In genomic region chr14:31830571-31831369, GRCm38 (mm10) we compare ENCODE assay signal across 7 mouse cellular contexts. TPM values are rescaled to one million over a fixed set of nuclear protein-coding genes. Genes with fewer than 3 reads are reported as not detected.
DNase-seq lines count a peak whose midpoint lies in the region; ATAC-seq lines count a peak whose summit lies in the region.

Gene Ankrd28 (minus strand): TSS chr14:31830651.

- H3K27ac ChIP-seq in embryonic facial prominence, embryonic 11.5 days (replicated peaks; ENCODE audit: low read depth, low read length), result peak within 1 kb of the TSS; percentile 88
- H3K27ac ChIP-seq in limb, embryonic 10.5 days, result peak within 1 kb of the TSS; percentile 95
- H3K27ac ChIP-seq in midbrain, embryonic 13.5 days, result peak within 1 kb of the TSS; percentile 95

- H3K4me2 ChIP-seq in embryonic facial prominence, embryonic 11.5 days (ENCODE audit: low read depth, low read length), result peak within 1 kb of the TSS; percentile 83
- peak within 1 kb of the TSS; percentile 94 for H3K4me2 ChIP-seq in midbrain, embryonic 13.5 days (replicated peaks)

- peak; percentile 97 for ATAC-seq in embryonic facial prominence, embryonic 11.5 days (replicated peaks; ENCODE audit: insufficient number of reproducible peaks, low FRiP score, low TSS enrichment, low read depth)
- peak; percentile 94 for ATAC-seq in granulocyte monocyte progenitor cell, adult 5-6 weeks (replicated peaks; ENCODE audit: poor library complexity, severe bottlenecking)
- ATAC-seq in midbrain, embryonic 13.5 days, result peak; percentile 99

- H3K27me3 ChIP-seq in embryonic facial prominence, embryonic 11.5 days (ENCODE audit: control insufficient read depth, insufficient read depth, low read length), result no peaks in the 10 kb centered on the region
- no peaks in the 10 kb centered on the region for H3K27me3 ChIP-seq in limb, embryonic 10.5 days (ENCODE audit: low read depth, poor library complexity, severe bottlenecking)
- no peaks in the 10 kb centered on the region for H3K27me3 ChIP-seq in midbrain, embryonic 13.5 days

- H3K36me3 ChIP-seq in embryonic facial prominence, embryonic 11.5 days (replicated peaks; ENCODE audit: control insufficient read depth, insufficient read depth, low read depth, low read length), result no peaks in the 10 kb centered on the region
- H3K36me3 ChIP-seq in limb, embryonic 10.5 days, result no peaks in the 10 kb centered on the region
- H3K36me3 ChIP-seq in midbrain, embryonic 13.5 days, result no peaks in the 10 kb centered on the region

- H3K9me3 ChIP-seq in embryonic facial prominence, embryonic 11.5 days (replicated peaks; ENCODE audit: control insufficient read depth, low read length), result no peaks in the 10 kb centered on the region
- H3K9me3 ChIP-seq in limb, embryonic 10.5 days (replicated peaks), result no peaks in the 10 kb centered on the region
- no peaks in the 10 kb centered on the region for H3K9me3 ChIP-seq in midbrain, embryonic 13.5 days

- H3K4me3 ChIP-seq in embryonic facial prominence, embryonic 11.5 days (ENCODE audit: low read depth, low read length), result peak within 1 kb of the TSS; percentile 96
- H3K4me3 ChIP-seq in limb, embryonic 10.5 days, result peak within 1 kb of the TSS; percentile 99
- H3K4me3 ChIP-seq in midbrain, embryonic 13.5 days (replicated peaks), result peak within 1 kb of the TSS; percentile 95

- peak; percentile 98 for DNase-seq in adrenal gland, postnatal 14 days
- peak; percentile 98 for DNase-seq in embryonic facial prominence, embryonic 11.5 days (ENCODE audit: low spot score)
- peak; percentile 94 for DNase-seq in kidney, adult 11 months
- DNase-seq in limb, embryonic 10.5 days (ENCODE audit: low spot score), result peak; percentile 96
- DNase-seq in spleen, adult 12 weeks (ENCODE audit: low spot score), result peak; percentile 95

- H3K9ac ChIP-seq in embryonic facial prominence, embryonic 11.5 days (replicated peaks; ENCODE audit: low read length), result peak within 1 kb of the TSS; percentile 80
- peak within 1 kb of the TSS; percentile 88 for H3K9ac ChIP-seq in midbrain, embryonic 13.5 days (replicated peaks)

- under 1% methylated on average over 67 of the region's 81 CpGs for WGBS in embryonic facial prominence, embryonic 11.5 days
- WGBS in limb, embryonic 10.5 days, result under 1% methylated on average over 81 of the region's 81 CpGs
- WGBS in midbrain, embryonic 13.5 days, result under 1% methylated on average over 69 of the region's 81 CpGs

- no peaks in the 10 kb centered on the region for H3K4me1 ChIP-seq in embryonic facial prominence, embryonic 11.5 days (ENCODE audit: control insufficient read depth, insufficient read depth, low read length)
- peaks cover 15% of the 10 kb centered on the region for H3K4me1 ChIP-seq in limb, embryonic 10.5 days
- H3K4me1 ChIP-seq in midbrain, embryonic 13.5 days (replicated peaks), result peaks cover 22% of the 10 kb centered on the region

RNA-seq across cellular contexts. Expression of gene Ankrd28, which starts in this region (rescaled TPM):
- 25.1 and 26.0 TPM in 2 replicates for total RNA-seq in adrenal gland, postnatal 14 days (2021)
- polyA plus RNA-seq in embryonic facial prominence, embryonic 11.5 days (2014; fragmentation: Nextera tagmentation; extraction: Ambion mirVana), result 9.6 and 10.0 TPM in 2 replicates
- 109 and 153 TPM in 2 replicates for total RNA-seq in granulocyte monocyte progenitor cell, adult 5-6 weeks (2014; fragmentation: Nextera tagmentation)
- 197 and 261 TPM in 2 replicates for total RNA-seq in granulocyte monocyte progenitor cell, adult 5-6 weeks (2017)
- 8.5 and 10.1 TPM in 2 replicates for polyA plus RNA-seq in limb, embryonic 10.5 days (2016; fragmentation: Nextera tagmentation; extraction: Ambion mirVana)
- polyA plus RNA-seq in midbrain, embryonic 13.5 days (2015; fragmentation: Nextera tagmentation; extraction: Ambion mirVana), result 9.9 and 11.1 TPM in 2 replicates

Comparison
In these comparisons a context has a peak if more than half of its experiments do, and no peak if none do; other contexts are left out.
1. Peak in every context shown above with its lines: DNase-seq, ATAC-seq, H3K4me3 ChIP-seq and H3K27ac ChIP-seq.